Mouse (Mus musculus) ES-E14 (cell line): ENCODE measurements around the gene Tubal3. TPM values are rescaled to one million over a fixed set of nuclear protein-coding genes. Genes with fewer than 3 reads are reported as not detected.

Experiments
- DNase-seq: peaks from one replicate; pipeline ENCODE4 v3.0.0-alpha.2; 2013; ENCODE audit warnings: low read depth, low spot score
- H3K27ac ChIP-seq: 2 replicates; pipeline ENCODE4 v1.5.1; 2012; ENCODE audit warnings: low read depth, mild to moderate bottlenecking, low read length, moderate library complexity, mixed read lengths; ENCODE audit not compliant: poor library complexity, insufficient read depth, severe bottlenecking
- H3K36me3 ChIP-seq: 2 replicates; pipeline ENCODE4 v1.6.1; 2012; ENCODE audit warnings: mild to moderate bottlenecking, low read length, moderate library complexity, mixed read lengths; ENCODE audit not compliant: control insufficient read depth, poor library complexity, insufficient read depth, severe bottlenecking
- H3K4me1 ChIP-seq, 2 experiments: fragments of 150-350 bp in 1 of 2; sonication (generic) in 1 of 2; 2 replicates each; pipeline ENCODE4 v1.6.1; 2012; ENCODE audit warnings: low read length in 2 of 2, mild to moderate bottlenecking in 1 of 2, mixed read lengths in 1 of 2; ENCODE audit not compliant: control insufficient read depth in 2 of 2, insufficient read depth in 2 of 2, poor library complexity in 1 of 2
- H3K4me3 ChIP-seq, 2 experiments: fragments of 150-350 bp in 1 of 2; sonication (generic) in 1 of 2; 2 replicates each; pipeline ENCODE4 v1.5.1; 2012; ENCODE audit warnings: low read length in 2 of 2, low read depth in 1 of 2, mild to moderate bottlenecking in 1 of 2, mixed read lengths in 1 of 2; ENCODE audit not compliant: insufficient read depth in 1 of 2, poor library complexity in 1 of 2, severe bottlenecking in 1 of 2
- H3K9ac ChIP-seq: 2 replicates; pipeline ENCODE4 v1.6.1; 2012; ENCODE audit warnings: low read depth, mild to moderate bottlenecking, low read length, mixed read lengths; ENCODE audit not compliant: poor library complexity, insufficient read depth, severe bottlenecking
- H3K9me3 ChIP-seq: fragments of 150-350 bp; sonication (generic); 2 replicates; pipeline ENCODE4 v1.6.1; 2012; ENCODE audit warnings: low read depth, mild to moderate bottlenecking, low read length; ENCODE audit not compliant: control insufficient read depth, insufficient read depth
- CHD2 ChIP-seq: IDR thresholded peaks from 2 replicates; pipeline ENCODE4 v1.6.1; 2014; ENCODE audit warnings: mild to moderate bottlenecking, low read depth, low read length, inconsistent platforms
- HCFC1 ChIP-seq: IDR thresholded peaks from 2 replicates; pipeline ENCODE4 v1.6.1; 2012; ENCODE audit warnings: low read length, inconsistent platforms, borderline replicate concordance; ENCODE audit not compliant: insufficient read depth
- MAFK ChIP-seq: IDR thresholded peaks from 2 replicates; pipeline ENCODE4 v1.6.1; 2014; ENCODE audit warnings: mild to moderate bottlenecking, low read depth, low read length, inconsistent platforms; ENCODE audit not compliant: insufficient read depth
- ZC3H11A ChIP-seq: IDR thresholded peaks from 2 replicates; pipeline ENCODE4 v1.6.1; 2012; ENCODE audit warnings: low read depth, mild to moderate bottlenecking, inconsistent platforms, low read length, borderline replicate concordance
- ZNF384 ChIP-seq: IDR thresholded peaks from 2 replicates; pipeline ENCODE4 v1.6.1; 2012; ENCODE audit warnings: low read depth, low read length, inconsistent platforms
- in situ Hi-C, 2 experiments: fragments of 600-800 bp; cut with MboI; formaldehyde crosslinking; loops; one replicate each; pipeline ENCODE4 v1.15.1; 2025; ENCODE audit warnings: low sequenced_read_pairs in 2 of 2, inconsistent platforms in 1 of 2; ENCODE audit not compliant: unreplicated experiment in 2 of 2
- total RNA-seq: library from RNA; depleted of rRNA; stranded (reverse); fragments of 300-350 nt; gene quantifications from 2 replicates; pipeline ENCODE4 v1.2.3, GENCODE M21; 2012

Tubal3 gene
- total RNA-seq, 1 experiment = not detected

DNA sequence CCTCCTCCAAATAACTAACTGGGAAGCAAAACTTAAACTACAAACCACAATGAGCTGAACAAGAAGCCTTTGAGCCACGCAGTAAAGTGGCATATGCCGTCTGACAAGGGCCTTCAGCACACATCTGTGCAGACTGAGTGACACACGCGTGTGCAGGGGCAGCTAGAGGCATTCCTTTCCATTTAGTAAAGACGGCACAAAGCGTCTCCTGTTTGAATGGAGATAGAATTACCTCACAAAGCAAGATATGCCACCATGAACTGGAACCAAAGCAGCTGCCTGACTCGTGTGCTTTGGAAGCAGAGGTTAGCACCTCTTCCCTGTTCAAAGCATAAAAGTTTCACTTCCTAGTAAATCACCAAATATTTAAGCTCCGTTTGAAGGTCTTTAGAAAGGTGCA is 28.0 kb upstream of the Tubal3 start:
- TF ChIP-seq CHD2 = no peak
- TF ChIP-seq ZC3H11A = no peak
- no peak for TF ChIP-seq HCFC1
- TF ChIP-seq MAFK = no peak
- no peak for TF ChIP-seq ZNF384
- Histone ChIP-seq H3K27ac (no peak overlapping the region), H3K36me3 (peaks cover 26% of the 10 kb centered on the region), H3K4me3 (no peak overlapping the region), H3K4me1 (peaks cover 5 to 6% of the 10 kb centered on the region in 2 experiments; a peak in 2 of 4 replicates), H3K9me3 (no peaks in the 10 kb centered on the region), H3K9ac (no peak overlapping the region)
- DNase-seq = no peak
- in situ Hi-C loops = loop anchor here in 1 of 2 experiments (25.0 kb wide), 1 partner anchor 228 kb away; no protein-coding TSS in a partner anchor

DNA sequence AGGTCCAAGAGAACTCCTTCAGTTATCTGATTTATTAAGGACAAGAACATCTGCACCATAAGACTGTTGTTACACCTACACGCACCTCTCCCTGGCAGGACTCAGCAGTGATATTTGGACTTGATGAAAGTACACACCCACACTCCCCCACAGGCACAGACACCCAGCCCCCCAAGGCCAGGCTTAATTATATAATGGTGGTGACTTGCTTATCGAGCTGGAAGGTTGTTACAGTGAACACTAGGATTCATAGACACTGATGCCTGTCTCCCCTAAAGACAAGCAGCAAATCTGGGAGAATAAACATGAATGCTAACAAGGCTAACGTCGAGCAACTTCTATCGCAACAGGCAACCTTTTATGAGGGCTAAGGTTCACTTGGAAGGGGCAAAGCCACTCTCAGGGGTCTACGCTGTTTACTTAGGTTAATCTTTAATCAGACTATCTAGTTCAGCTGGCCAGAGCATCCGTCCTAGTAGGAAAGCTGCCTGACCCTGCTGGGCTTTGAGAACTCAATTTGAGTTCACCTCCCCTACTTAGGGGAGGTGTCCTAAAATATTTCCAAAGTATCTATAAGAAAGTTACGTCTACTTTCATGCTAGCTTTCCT is 26.5 kb upstream of the Tubal3 start:
- in situ Hi-C loops = loop anchor here in 1 of 2 experiments (25.0 kb wide), 1 partner anchor 229 kb away; no protein-coding TSS in a partner anchor
- Histone ChIP-seq H3K27ac (no peak overlapping the region), H3K9me3 (no peaks in the 10 kb centered on the region), H3K4me1 (peaks cover 5 to 6% of the 10 kb centered on the region in 2 experiments; a peak in 2 of 4 replicates), H3K36me3 (peaks cover 18% of the 10 kb centered on the region), H3K9ac (no peak overlapping the region), H3K4me3 (no peak overlapping the region; a peak in 1 of 4 replicates)
- no peak for TF ChIP-seq HCFC1
- TF ChIP-seq MAFK = no peak
- TF ChIP-seq ZC3H11A = no peak
- no peak for TF ChIP-seq ZNF384
- no peak for TF ChIP-seq CHD2
- no peak for DNase-seq

DNA sequence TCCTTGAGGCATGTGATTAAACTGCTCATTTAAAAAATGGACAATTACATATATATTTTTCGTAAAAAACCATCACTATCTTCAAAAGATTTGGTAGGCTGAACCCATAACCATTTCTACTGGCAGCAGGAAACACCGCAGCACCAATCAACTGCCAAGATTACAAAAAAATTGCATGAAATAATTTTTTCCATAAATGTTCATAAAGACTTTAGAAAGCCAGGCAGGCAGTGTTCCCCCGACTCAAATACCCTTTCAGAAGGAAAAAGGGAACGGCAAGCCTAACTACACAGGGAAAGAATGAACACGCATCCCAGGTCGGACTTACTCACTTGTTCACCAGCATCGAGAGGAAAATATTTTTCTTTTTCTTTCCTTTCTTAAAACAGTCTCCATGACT is 25.5 kb upstream of the Tubal3 start:
- DNase-seq = no peak
- Histone ChIP-seq H3K4me1 (peaks cover 5 to 6% of the 10 kb centered on the region in 2 experiments; a peak in 2 of 4 replicates), H3K27ac (no peak overlapping the region), H3K36me3 (peaks cover 9% of the 10 kb centered on the region), H3K4me3 (peak overlapping the region; percentile 78 to 79), H3K9ac (no peak overlapping the region; the same call in 1 of the 2 replicates), H3K9me3 (no peaks in the 10 kb centered on the region)
- in situ Hi-C loops = loop anchor here in 1 of 2 experiments (25.0 kb wide), 1 partner anchor 230 kb away; no protein-coding TSS in a partner anchor
- TF ChIP-seq ZC3H11A (no peak), HCFC1 (no peak), MAFK (no peak), CHD2 (no peak), ZNF384 (no peak)

DNA sequence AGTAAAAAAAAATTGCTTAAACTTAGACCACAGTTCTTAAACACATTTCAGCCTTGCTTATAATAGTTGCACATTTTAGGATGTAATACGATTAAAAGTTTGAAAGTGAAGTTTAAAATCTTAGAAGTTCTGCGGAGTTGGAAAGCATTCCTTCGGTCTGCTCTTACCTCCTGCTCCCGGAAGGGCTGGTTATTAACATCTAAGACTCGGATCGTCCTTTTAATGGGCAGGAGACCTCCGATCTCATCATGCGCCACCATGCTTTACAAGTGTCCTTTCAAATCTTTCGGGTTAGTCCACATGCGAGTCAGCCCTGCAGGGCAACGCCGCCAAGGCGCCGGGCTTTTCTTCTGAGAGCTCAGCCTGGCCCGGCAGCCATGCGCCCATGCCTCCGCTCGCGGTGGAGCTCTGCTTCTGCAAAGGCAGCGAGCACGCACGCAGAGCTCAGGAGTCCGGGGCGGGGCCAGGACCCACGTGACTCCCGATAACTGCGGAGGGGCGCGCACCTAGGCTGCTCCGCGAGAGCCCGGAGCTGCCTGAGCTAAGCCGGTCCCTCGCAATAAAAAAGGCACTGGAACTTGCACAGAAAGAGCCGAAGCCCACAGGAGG is 24.8 kb upstream of the Tubal3 start:
- TF ChIP-seq CHD2 = 0 out of 2 replicates have a peak, but pooled peaks have one; percentile 27
- no peak for TF ChIP-seq ZNF384
- no peak for TF ChIP-seq ZC3H11A
- TF ChIP-seq HCFC1 = no peak
- no peak for TF ChIP-seq MAFK
- peak; percentile 80 for DNase-seq
- in situ Hi-C loops = loop anchor here in 1 of 2 experiments (25.0 kb wide), 1 partner anchor 231 kb away; no protein-coding TSS in a partner anchor
- H3K27ac ChIP-seq = no peak overlapping the region
- peaks cover 3% of the 10 kb centered on the region for H3K36me3 ChIP-seq
- H3K4me3 ChIP-seq = peak overlapping the region; percentile 78 to 79
- no peaks in the 10 kb centered on the region for H3K9me3 ChIP-seq
- peak overlapping the region; percentile 85 for H3K9ac ChIP-seq
- peaks cover 5 to 6% of the 10 kb centered on the region in 2 experiments; a peak in 2 of 4 replicates for H3K4me1 ChIP-seq
